Mouse (Mus musculus): ENCODE measurements around the gene Rgl3. TPM values are rescaled to one million over a fixed set of nuclear protein-coding genes. Genes with fewer than 3 reads are reported as not detected.

Rgl3 gene
- total RNA-seq, 2 experiments from 2014 or later, result 4.8 to 7.1 TPM

Other genes with a start within 250 kb of the Rgl3 start
- 1 to 10 TPM; 4.7 to 6.4 TPM for gene Spc24, start 229.1 kb downstream of the Rgl3 start, total RNA-seq (2021)
- 10 to 100 TPM; 58.1 to 60.8 TPM for gene Kank2, start 190.7 kb downstream of the Rgl3 start, total RNA-seq (2021)
- gene Angptl8, start 153.9 kb downstream of the Rgl3 start, total RNA-seq (2021), result under 1 TPM in 1 of 2 experiments, not detected in 1; 0.69 TPM
- gene Dock6, start 136.8 kb downstream of the Rgl3 start, total RNA-seq (2021), result 10 to 100 TPM; 24.3 to 24.6 TPM
- gene Rab3d, start 71.3 kb downstream of the Rgl3 start, total RNA-seq (2021), result 10 to 100 TPM; 16.2 to 18.2 TPM
- gene Ccdc159, start 62.0 kb downstream of the Rgl3 start, total RNA-seq (2021), result 1 to 10 TPM; 3.7 to 6.0 TPM
- gene Tmem205, start 61.9 kb downstream of the Rgl3 start, total RNA-seq (2021), result 10 to 100 TPM; 72.7 to 81.2 TPM
- 1 to 10 TPM; 2.4 to 3.0 TPM for gene Plppr2, start 52.4 kb downstream of the Rgl3 start, total RNA-seq (2021)
- gene Swsap1, start 33.7 kb downstream of the Rgl3 start, total RNA-seq (2021), result 1 to 10 TPM; 7.6 to 7.8 TPM
- 1 to 10 TPM in 1 of 2 experiments, under 1 TPM in 1; 0.84 to 2.1 TPM for gene Epor, start 25.9 kb downstream of the Rgl3 start, total RNA-seq (2021)
- gene Ccdc151, start 13.2 kb upstream of the Rgl3 start, total RNA-seq (2021), result under 1 TPM in 1 of 2 experiments, not detected in 1; 0.31 TPM
- 10 to 100 TPM; 58.7 to 64.6 TPM for gene Prkcsh, start 13.4 kb upstream of the Rgl3 start, total RNA-seq (2021)
- gene Elavl3, start 62.6 kb upstream of the Rgl3 start, total RNA-seq (2021), result under 1 TPM in 1 of 2 experiments, not detected in 1; 0.26 TPM
- under 1 TPM in 1 of 2 experiments, not detected in 1; 0.55 TPM for gene Gm49318, start 81.8 kb upstream of the Rgl3 start, total RNA-seq (2021)
- 1 to 10 TPM; 3.8 to 3.9 TPM for gene Zfp653, start 81.9 kb upstream of the Rgl3 start, total RNA-seq (2021)
- 100 to 1,000 TPM; 105 to 108 TPM for gene Ecsit, start 96.0 kb upstream of the Rgl3 start, total RNA-seq (2021)
- gene Cnn1, start 109.8 kb upstream of the Rgl3 start, total RNA-seq (2021), result 1 to 10 TPM; 7.1 to 9.8 TPM
- gene Elof1, start 127.7 kb upstream of the Rgl3 start, total RNA-seq (2021), result 10 to 100 TPM; 35.2 to 36.2 TPM
- 10 to 100 TPM in 1 of 2 experiments, 1 to 10 TPM in 1; 1.9 to 12.3 TPM for gene Acp5, start 146.3 kb upstream of the Rgl3 start, total RNA-seq (2021)
- gene Pigyl, start 167.4 kb upstream of the Rgl3 start, total RNA-seq (2021), result 10 to 100 TPM; 43.8 to 55.1 TPM
- under 1 TPM; 0.13 to 0.15 TPM for gene Zfp872, start 198.6 kb upstream of the Rgl3 start, total RNA-seq (2021)
- 10 to 100 TPM; 22.6 to 24.1 TPM for gene Zfp809, start 236.3 kb upstream of the Rgl3 start, total RNA-seq (2021)

Measured in heart, adult 18-20 months (tissue).